ENCODE assay signal across 34 mouse cellular contexts in the genomic region with DNA sequence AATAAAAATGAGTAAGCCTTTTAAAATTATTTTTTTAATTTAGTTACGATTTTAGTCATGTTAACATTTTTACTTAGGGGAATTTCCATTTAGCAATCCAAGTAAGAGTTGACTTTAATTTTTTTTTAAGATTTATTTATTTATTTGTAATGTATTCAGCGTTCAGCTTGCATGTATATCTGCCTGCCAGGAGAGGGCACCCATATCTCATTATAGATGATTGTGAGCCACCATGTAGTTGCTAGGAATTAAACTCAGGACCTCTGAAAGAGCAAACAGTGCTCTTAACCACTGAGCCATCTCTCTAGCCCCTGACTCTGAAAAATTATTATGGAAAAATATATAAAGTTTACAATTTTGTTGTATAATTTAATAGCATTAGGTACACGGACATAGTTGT. TPM values are rescaled to one million over a fixed set of nuclear protein-coding genes. Genes with fewer than 3 reads are reported as not detected.
DNase-seq lines count a peak whose midpoint lies in the region; ATAC-seq and TF ChIP-seq lines count a peak whose summit lies in the region.
"Had no signal": no experiment of that assay in that cellular context is flagged by ENCODE, and none has a peak within 500 bp of the region (broad histone marks: within the 10 kb centered on the region; RNA-seq: fewer than 3 reads in every experiment).

No protein-coding gene starts in this region.

- in situ Hi-C loops in Patski (cut with MboI; ENCODE audit: low pct_unique_long_range_greater_than_20kb): no loop called here

- no peaks in the 10 kb centered on the region for H3K9me3 ChIP-seq in heart, embryonic 11.5 days (replicated peaks; ENCODE audit: control insufficient read depth, low read length)
- H3K9me3 ChIP-seq in liver, embryonic 14.5 days (ENCODE audit: control insufficient read depth, low read length): no peaks in the 10 kb centered on the region
- no peaks in the 10 kb centered on the region for H3K9me3 ChIP-seq in liver, embryonic 12.5 days (replicated peaks)
- H3K9me3 ChIP-seq: forebrain, embryonic 12.5 days; hindbrain, embryonic 12.5 days; lung, embryonic 15.5 days; neural tube, embryonic 15.5 days; stomach, embryonic 15.5 days had no signal

- peaks cover 5% of the 10 kb centered on the region for H3K36me3 ChIP-seq in heart, adult 2 months (ENCODE audit: control insufficient read depth, insufficient read depth, low read length)
- peaks cover 27% of the 10 kb centered on the region for H3K36me3 ChIP-seq in heart, embryonic 11.5 days (ENCODE audit: control insufficient read depth, insufficient read depth, low read length)
- peaks cover 58% of the 10 kb centered on the region for H3K36me3 ChIP-seq in liver, embryonic 14.5 days (replicated peaks; ENCODE audit: control insufficient read depth, insufficient read depth, low read depth)
- peaks cover 79% of the 10 kb centered on the region for H3K36me3 ChIP-seq in liver, embryonic 12.5 days

- H3K27ac ChIP-seq in heart, adult 2 months: no peak overlapping the region
- H3K27ac ChIP-seq in heart, embryonic 11.5 days (ENCODE audit: low read depth, low read length): no peak overlapping the region
- no peak overlapping the region for H3K27ac ChIP-seq in liver, embryonic 14.5 days
- no peak overlapping the region for H3K27ac ChIP-seq in liver, embryonic 12.5 days
- H3K27ac ChIP-seq: embryonic facial prominence, embryonic 13.5 days; forebrain, embryonic 12.5 days; heart, embryonic 13.5 days; hindbrain, embryonic 12.5 days; limb, embryonic 10.5 days; lung, embryonic 15.5 days; macrophage; neural tube, embryonic 15.5 days; stomach, embryonic 15.5 days had no signal

- intact Hi-C loops in heart, adult 2 months (cut with DNase I): no loop called here

- peaks cover 2% of the 10 kb centered on the region for H3K4me1 ChIP-seq in heart, adult 2 months (ENCODE audit: control insufficient read depth, insufficient read depth, low read length)
- H3K4me1 ChIP-seq in heart, embryonic 11.5 days (ENCODE audit: control insufficient read depth, insufficient read depth, low read length): no peaks in the 10 kb centered on the region; the same call in 1 of the 2 replicates
- H3K4me1 ChIP-seq in liver, embryonic 14.5 days (replicated peaks; ENCODE audit: control insufficient read depth in 2 of 2, insufficient read depth in 2 of 2, low read length in 1 of 2): no peaks in the 10 kb centered on the region
- peaks cover 2% of the 10 kb centered on the region; the same call in 1 of the 2 replicates for H3K4me1 ChIP-seq in liver, embryonic 12.5 days
- H3K4me1 ChIP-seq: embryonic facial prominence, embryonic 13.5 days; forebrain, embryonic 12.5 days; hindbrain, embryonic 12.5 days; limb, embryonic 10.5 days; lung, embryonic 15.5 days; neural tube, embryonic 15.5 days; stomach, embryonic 15.5 days had no signal

- CTCF ChIA-PET in Patski (lab: Charles Lee): interaction anchor here (1.1 to 1.3 kb wide), 2 partner anchors 18 to 27 kb away, joined by 3 read pairs; a partner anchor contains a TSS

- no peak overlapping the region for H3K4me3 ChIP-seq in heart, adult 2 months
- no peak overlapping the region for H3K4me3 ChIP-seq in heart, embryonic 11.5 days (ENCODE audit: low read depth, low read length)
- no peak overlapping the region for H3K4me3 ChIP-seq in liver, embryonic 14.5 days (ENCODE audit: insufficient read depth in 1 of 2, low read depth in 2 of 2, low read length in 2 of 2)
- H3K4me3 ChIP-seq in liver, embryonic 12.5 days: no peak overlapping the region
- H3K4me3 ChIP-seq: embryonic facial prominence, embryonic 13.5 days; erythroblast, embryonic 14.5 days; forebrain, embryonic 12.5 days; heart, embryonic 13.5 days; hindbrain, embryonic 12.5 days; limb, embryonic 10.5 days; lung, embryonic 15.5 days; neural tube, embryonic 15.5 days; stomach, embryonic 15.5 days had no signal

- 85% methylated on average over 3 of the region's 3 CpGs for WGBS in heart, adult 2 months
- 90% methylated on average over 3 of the region's 3 CpGs for WGBS in heart, embryonic 11.5 days (ENCODE audit: insufficient replicate concordance)
- 81% methylated on average over 3 of the region's 3 CpGs for WGBS in liver, embryonic 14.5 days (ENCODE audit: insufficient replicate concordance)
- WGBS in liver, embryonic 12.5 days (ENCODE audit: insufficient replicate concordance): 88% methylated on average over 3 of the region's 3 CpGs

- no peaks in the 10 kb centered on the region for H3K27me3 ChIP-seq in heart, adult 2 months (ENCODE audit: control insufficient read depth, insufficient read depth, low read length)
- no peaks in the 10 kb centered on the region for H3K27me3 ChIP-seq in heart, embryonic 11.5 days (ENCODE audit: control insufficient read depth, insufficient read depth, low read length)
- H3K27me3 ChIP-seq in liver, embryonic 14.5 days (ENCODE audit: control insufficient read depth, insufficient read depth, low read length): no peaks in the 10 kb centered on the region
- no peaks in the 10 kb centered on the region for H3K27me3 ChIP-seq in liver, embryonic 12.5 days (replicated peaks)
- H3K27me3 ChIP-seq in Patski: no peaks in the 10 kb centered on the region
- H3K27me3 ChIP-seq: embryonic facial prominence, embryonic 13.5 days; forebrain, embryonic 12.5 days; heart, embryonic 13.5 days; hindbrain, embryonic 12.5 days; lung, embryonic 15.5 days; neural tube, embryonic 15.5 days; stomach, embryonic 15.5 days had no signal

- no peak for ATAC-seq in heart, embryonic 11.5 days (replicated peaks; ENCODE audit: insufficient number of reproducible peaks, low FRiP score, low TSS enrichment)
- ATAC-seq in liver, embryonic 14.5 days (ENCODE audit: insufficient read depth): no peak
- ATAC-seq in liver, embryonic 12.5 days: no peak
- ATAC-seq in Patski: no peak
- ATAC-seq: activated CD4-positive, CD25-positive, alpha-beta regulatory T cell, adult 4 months; midbrain, embryonic 16.5 days had no signal

- TF ChIP-seq POLR2A in heart, adult 2 months (IDR thresholded peaks at IDR 0.05; ENCODE audit: insufficient read depth, low read depth, low read length): no peak

- DNase-seq in heart, adult 2 months: no peak
- DNase-seq in liver, embryonic 14.5 days (ENCODE audit: low read depth in 3 of 3, low spot score in 3 of 3): no peak
- DNase-seq in 416B (ENCODE audit: low read depth) (peak; percentile 42), Patski (ENCODE audit: low read depth, low spot score) (no peak)
- no peak for DNase-seq in thymus, postnatal 0 days (ENCODE audit: low spot score)
- no peak for DNase-seq in cerebellum, adult 11 months
- DNase-seq: adrenal gland, adult 8-10 months; cerebellum, adult 18-20 months; cerebellum, postnatal 36 days; embryo, embryonic 11 days; heart, adult 11 months; heart, postnatal 14 days; kidney, adult 9 months; kidney, postnatal 36 days; right cerebral cortex, adult 18-20 months; right cerebral cortex, postnatal 4 days; thymus, adult 18-20 months; thymus, postnatal 4 days had no signal

- POLR2A ChIA-PET in Patski (lab: Charles Lee): interaction anchor here (0.7 kb wide), 1 partner anchor 24 kb away, joined by 3 read pairs; no protein-coding TSS in a partner anchor

- TF ChIP-seq CTCF in heart, adult 2 months (IDR thresholded peaks at IDR 0.05): peak; percentile 40
- TF ChIP-seq CTCF in liver, embryonic 14.5 days (IDR thresholded peaks at IDR 0.05; ENCODE audit: low read depth): peak; percentile 18; the same call in 1 of the 2 replicates
- peak; percentile 41 for TF ChIP-seq CTCF in Patski (IDR thresholded peaks at IDR 0.05)

- no peak overlapping the region for H3K9ac ChIP-seq in heart, adult 2 months (ENCODE audit: low read depth, low read length)
- H3K9ac ChIP-seq in heart, embryonic 11.5 days (ENCODE audit: low read depth, low read length): no peak overlapping the region
- no peak overlapping the region for H3K9ac ChIP-seq in liver, embryonic 14.5 days (replicated peaks)
- no peak overlapping the region for H3K9ac ChIP-seq in liver, embryonic 12.5 days
- H3K9ac ChIP-seq: embryonic facial prominence, embryonic 13.5 days; forebrain, embryonic 12.5 days; heart, embryonic 13.5 days; hindbrain, embryonic 12.5 days; lung, embryonic 15.5 days; neural tube, embryonic 15.5 days; stomach, embryonic 15.5 days had no signal

- peaks cover 4% of the 10 kb centered on the region; the same call in 1 of the 2 replicates for H3K79me2 ChIP-seq in heart, adult 2 months (replicated peaks; ENCODE audit: control insufficient read depth, insufficient read depth, low read length)

- no peak overlapping the region for H3K4me2 ChIP-seq in heart, embryonic 11.5 days
- no peak overlapping the region for H3K4me2 ChIP-seq in liver, embryonic 14.5 days (ENCODE audit: low read depth)
- H3K4me2 ChIP-seq in liver, embryonic 12.5 days: no peak overlapping the region
- H3K4me2 ChIP-seq: embryonic facial prominence, embryonic 13.5 days; forebrain, embryonic 12.5 days; heart, embryonic 13.5 days; hindbrain, embryonic 12.5 days; lung, embryonic 15.5 days; neural tube, embryonic 15.5 days; stomach, embryonic 15.5 days had no signal

- TF ChIP-seq EP300 in heart, adult 2 months (IDR thresholded peaks at IDR 0.05; ENCODE audit: insufficient read depth, low read depth, low read length): no peak
- TF ChIP-seq EP300 in liver, embryonic 14.5 days (IDR thresholded peaks at IDR 0.05; ENCODE audit: low read depth): no peak

RNA-seq across cellular contexts. Expression of a gene that starts 22.5 kb away (rescaled TPM):
- 10 to 100 TPM; 10.1 to 10.2 TPM for total RNA-seq in heart, adult 2 months (2021)
- polyA plus RNA-seq in heart, adult 2 months (2012; rRNA removed): 9.6 and 11.2 TPM in 2 replicates
- 24.0 and 24.5 TPM in 2 replicates for polyA plus RNA-seq in heart, embryonic 11.5 days (2014; fragmentation: Nextera tagmentation; extraction: Ambion mirVana)
- 6.7 and 12.9 TPM in 2 replicates for polyA plus RNA-seq in liver, embryonic 14.5 days (2012; rRNA removed)
- 14.3 and 15.5 TPM in 2 replicates for polyA plus RNA-seq in liver, embryonic 14.5 days (2014; fragmentation: Nextera tagmentation; extraction: Ambion mirVana)
- polyA plus RNA-seq in liver, embryonic 12.5 days (2016; fragmentation: Nextera tagmentation; extraction: Ambion mirVana): 22.1 and 22.6 TPM in 2 replicates
- 19.3 TPM for polyA plus RNA-seq in Patski (2021)
- 29.9 TPM in 2 replicates for polyA plus RNA-seq in thymus, postnatal 0 days (2015; fragmentation: Nextera tagmentation; extraction: Ambion mirVana)

RNA-seq across cellular contexts. Expression of a gene that starts 24.3 kb away (rescaled TPM):
- total RNA-seq in heart, adult 2 months (2021): 10 to 100 TPM; 30.9 to 39.8 TPM
- 46.0 and 62.1 TPM in 2 replicates for polyA plus RNA-seq in heart, adult 2 months (2012; rRNA removed)
- 17.0 and 25.5 TPM in 2 replicates for polyA plus RNA-seq in heart, embryonic 11.5 days (2014; fragmentation: Nextera tagmentation; extraction: Ambion mirVana)
- polyA plus RNA-seq in liver, embryonic 14.5 days (2012; rRNA removed): 24.9 and 30.9 TPM in 2 replicates
- polyA plus RNA-seq in liver, embryonic 14.5 days (2014; fragmentation: Nextera tagmentation; extraction: Ambion mirVana): 13.3 and 14.7 TPM in 2 replicates
- polyA plus RNA-seq in liver, embryonic 12.5 days (2016; fragmentation: Nextera tagmentation; extraction: Ambion mirVana): 43.7 and 47.7 TPM in 2 replicates
- polyA plus RNA-seq in Patski (2021): 83.8 TPM
- polyA plus RNA-seq in thymus, postnatal 0 days (2015; fragmentation: Nextera tagmentation; extraction: Ambion mirVana): 48.4 and 55.1 TPM in 2 replicates

RNA-seq across cellular contexts. Expression of a gene that starts 26.4 kb away (rescaled TPM):
- total RNA-seq in heart, adult 2 months (2021): 1 to 10 TPM; 1.5 to 2.0 TPM
- polyA plus RNA-seq in heart, adult 2 months (2012; rRNA removed): 3.1 and 5.1 TPM in 2 replicates
- polyA plus RNA-seq in heart, embryonic 11.5 days (2014; fragmentation: Nextera tagmentation; extraction: Ambion mirVana): 1.1 and 1.9 TPM in 2 replicates
- 0.51 and 0.75 TPM in 2 replicates for polyA plus RNA-seq in liver, embryonic 14.5 days (2012; rRNA removed)
- 0.89 and 1.4 TPM in 2 replicates for polyA plus RNA-seq in liver, embryonic 14.5 days (2014; fragmentation: Nextera tagmentation; extraction: Ambion mirVana)
- 2.2 and 2.5 TPM in 2 replicates for polyA plus RNA-seq in liver, embryonic 12.5 days (2016; fragmentation: Nextera tagmentation; extraction: Ambion mirVana)
- polyA plus RNA-seq in Patski (2021): 2.9 TPM
- polyA plus RNA-seq in thymus, postnatal 0 days (2015; fragmentation: Nextera tagmentation; extraction: Ambion mirVana): 1.7 and 2.0 TPM in 2 replicates

RNA-seq across cellular contexts. Expression of a gene that starts 30.4 kb away (rescaled TPM):
- 1 to 10 TPM; 1.4 to 1.8 TPM for total RNA-seq in heart, adult 2 months (2021)
- polyA plus RNA-seq in heart, adult 2 months (2012; rRNA removed): 2.3 and 3.0 TPM in 2 replicates
- 0.52 and 0.90 TPM in 2 replicates for polyA plus RNA-seq in heart, embryonic 11.5 days (2014; fragmentation: Nextera tagmentation; extraction: Ambion mirVana)
- 0.47 and 0.95 TPM in 2 replicates for polyA plus RNA-seq in liver, embryonic 14.5 days (2012; rRNA removed)
- not detected in 2 replicates for polyA plus RNA-seq in liver, embryonic 14.5 days (2014; fragmentation: Nextera tagmentation; extraction: Ambion mirVana)
- polyA plus RNA-seq in liver, embryonic 12.5 days (2016; fragmentation: Nextera tagmentation; extraction: Ambion mirVana): 0.69 and 0.75 TPM in 2 replicates
- polyA plus RNA-seq in Patski (2021): not detected
- polyA plus RNA-seq in thymus, postnatal 0 days (2015; fragmentation: Nextera tagmentation; extraction: Ambion mirVana): 0.28 TPM in 1 of 2 replicates, not detected in the other
- total RNA-seq: liver, adult 2 months had no signal
- polyA plus RNA-seq: activated CD4-positive, CD25-positive, alpha-beta regulatory T cell, adult 4 months; erythroblast, embryonic 14.5 days; forebrain, embryonic 12.5 days; hindbrain, embryonic 12.5 days had no signal

RNA-seq across cellular contexts. Expression of a gene that starts 34.3 kb away (rescaled TPM):
- total RNA-seq in heart, adult 2 months (2021): 1 to 10 TPM in 1 of 2 experiments, under 1 TPM in 1; 0.20 to 1.1 TPM
- 2.0 and 8.8 TPM in 2 replicates for polyA plus RNA-seq in heart, adult 2 months (2012; rRNA removed)
- 7.0 and 10.2 TPM in 2 replicates for polyA plus RNA-seq in heart, embryonic 11.5 days (2014; fragmentation: Nextera tagmentation; extraction: Ambion mirVana)
- polyA plus RNA-seq in liver, embryonic 14.5 days (2012; rRNA removed): 2.7 and 3.5 TPM in 2 replicates
- polyA plus RNA-seq in liver, embryonic 14.5 days (2014; fragmentation: Nextera tagmentation; extraction: Ambion mirVana): 0.38 and 1.1 TPM in 2 replicates
- polyA plus RNA-seq in liver, embryonic 12.5 days (2016; fragmentation: Nextera tagmentation; extraction: Ambion mirVana): 2.6 and 3.7 TPM in 2 replicates
- not detected for polyA plus RNA-seq in Patski (2021)
- 0.90 and 0.95 TPM in 2 replicates for polyA plus RNA-seq in thymus, postnatal 0 days (2015; fragmentation: Nextera tagmentation; extraction: Ambion mirVana)
- total RNA-seq: gastrocnemius, adult 8-10 months; liver, adult 2 months had no signal
